Mouse (Mus musculus) adrenal gland, postnatal 0 days (tissue): ENCODE results near the gene Vmn1r194. TPM values are rescaled to one million over a fixed set of nuclear protein-coding genes. Genes with fewer than 3 reads are reported as not detected.

ENCODE experiments used
- microRNA-seq: library from miRNA; unstranded; fragments of <30 nt; microRNA quantifications from one replicate; pipeline ENCODE4, GENCODE M21; 2016; ENCODE audit warnings: borderline replicate concordance; ENCODE audit not compliant: insufficient number of aligned reads
- polyA plus RNA-seq: library from polyadenylated mRNA; unstranded; fragments of >200 nt; fragmentation: Nextera tagmentation; extraction: Ambion mirVana; gene quantifications from 2 replicates; pipeline ENCODE4 v1.2.1, GENCODE M21; 2015

Vmn1r194 gene
- polyA plus RNA-seq, result not detected in 2 replicates

DNA sequence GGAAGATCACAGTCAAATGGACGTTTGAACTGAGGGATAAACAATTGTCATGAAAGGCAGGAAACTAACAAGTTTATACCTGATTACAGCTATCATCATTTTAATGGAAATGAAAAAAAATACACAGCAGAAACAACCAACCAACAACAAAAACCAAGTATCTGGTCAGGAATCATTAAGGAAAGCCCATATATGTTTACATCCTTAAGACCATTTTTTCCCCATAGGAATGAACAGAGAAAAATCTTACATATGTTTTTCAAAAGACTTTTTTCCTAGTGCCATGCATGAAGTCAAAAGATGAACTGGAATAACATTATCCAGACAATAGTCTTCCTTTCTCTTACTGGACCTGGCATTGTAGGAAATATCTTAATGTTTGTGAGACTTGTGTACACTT, at the start of gene Vmn1r194:
Gene Vmn1r194 (plus strand): TSS at position 301 of the 400 bp plus-strand sequence.

DNA sequence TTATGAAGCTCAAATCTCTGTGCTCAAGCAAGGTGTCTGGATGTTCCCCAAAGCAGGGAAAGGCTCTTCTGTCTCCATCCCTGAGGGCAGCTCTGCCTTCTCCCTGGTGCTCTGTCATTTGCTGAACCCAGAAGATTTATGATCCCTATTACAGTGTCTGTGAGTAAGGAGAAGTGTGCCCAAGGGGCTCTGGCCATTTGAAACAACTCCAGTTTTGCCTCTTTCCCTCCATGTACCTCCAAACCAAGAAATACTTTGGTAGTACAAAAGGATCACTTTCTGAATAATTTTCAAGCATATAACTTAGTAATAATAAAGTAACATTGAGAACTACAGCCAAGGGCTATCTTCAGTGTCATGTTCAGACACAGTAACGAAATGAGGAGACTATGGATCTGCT, 21.0 kb upstream of the Vmn1r194 start, which contains the start of gene Vmn1r193:
Gene Vmn1r193 (minus strand): TSS at position 101 of the 400 bp plus-strand sequence.

GRCm38 (mm10) chr13:22270222-22270621, 26.2 kb downstream of the Vmn1r194 start, which contains the start of gene Vmn1r195:
Vmn1r195 (plus strand) TSS chr13:22270522.

GRCm38 (mm10) chr13:22289620-22290019, 45.6 kb downstream of the Vmn1r194 start, which contains the start of gene Vmn1r196:
Vmn1r196 (plus strand) TSS chr13:22289920.

Small RNA genes lying within 50 kb of the gene (microRNA-seq; reads per million reads assigned to microRNA genes)
- gene Gm23282 (not detected), gene Gm25084 (not detected)

Other genes with a start within 250 kb of the Vmn1r194 start
- gene Prss16, start 234.5 kb upstream of the Vmn1r194 start, polyA plus RNA-seq, result 0.69 and 0.87 TPM in 2 replicates
- gene Hist1h2ah, start 208.6 kb upstream of the Vmn1r194 start, polyA plus RNA-seq, result 4.4 TPM in 1 of 2 replicates, not detected in the other
- gene Hist1h2bk, start 208.3 kb upstream of the Vmn1r194 start, polyA plus RNA-seq, result 2.2 TPM in 2 replicates
- 13.6 and 16.5 TPM in 2 replicates for gene Hist1h4i, start 202.9 kb upstream of the Vmn1r194 start, polyA plus RNA-seq
- 8.9 and 16.4 TPM in 2 replicates for gene Hist1h2ag, start 201.3 kb upstream of the Vmn1r194 start, polyA plus RNA-seq
- 2.6 and 4.8 TPM in 2 replicates for gene Hist1h2bj, start 201.0 kb upstream of the Vmn1r194 start, polyA plus RNA-seq
- gene Vmn1r188, start 159.8 kb upstream of the Vmn1r194 start, polyA plus RNA-seq, result not detected in 2 replicates
- gene Vmn1r189, start 138.4 kb upstream of the Vmn1r194 start, polyA plus RNA-seq, result not detected in 2 replicates
- not detected in 2 replicates for gene Vmn1r191, start 60.2 kb upstream of the Vmn1r194 start, polyA plus RNA-seq
- gene Vmn1r192, start 53.1 kb upstream of the Vmn1r194 start, polyA plus RNA-seq, result not detected in 2 replicates
- not detected in 2 replicates for gene Vmn1r193, start 21.1 kb upstream of the Vmn1r194 start, polyA plus RNA-seq
- gene Vmn1r195, start 26.3 kb downstream of the Vmn1r194 start, polyA plus RNA-seq, result not detected in 2 replicates
- gene Vmn1r196, start 45.7 kb downstream of the Vmn1r194 start, polyA plus RNA-seq, result not detected in 2 replicates
- gene Vmn1r197, start 80.4 kb downstream of the Vmn1r194 start, polyA plus RNA-seq, result not detected in 2 replicates
- gene Vmn1r198, start 106.1 kb downstream of the Vmn1r194 start, polyA plus RNA-seq, result not detected in 2 replicates
- gene Vmn1r199, start 135.6 kb downstream of the Vmn1r194 start, polyA plus RNA-seq, result not detected in 2 replicates
- gene Vmn1r200, start 146.2 kb downstream of the Vmn1r194 start, polyA plus RNA-seq, result not detected in 2 replicates
- not detected in 2 replicates for gene Vmn1r201, start 227.7 kb downstream of the Vmn1r194 start, polyA plus RNA-seq